12 mouse cellular contexts compared by ENCODE assay signal in the genomic region with DNA sequence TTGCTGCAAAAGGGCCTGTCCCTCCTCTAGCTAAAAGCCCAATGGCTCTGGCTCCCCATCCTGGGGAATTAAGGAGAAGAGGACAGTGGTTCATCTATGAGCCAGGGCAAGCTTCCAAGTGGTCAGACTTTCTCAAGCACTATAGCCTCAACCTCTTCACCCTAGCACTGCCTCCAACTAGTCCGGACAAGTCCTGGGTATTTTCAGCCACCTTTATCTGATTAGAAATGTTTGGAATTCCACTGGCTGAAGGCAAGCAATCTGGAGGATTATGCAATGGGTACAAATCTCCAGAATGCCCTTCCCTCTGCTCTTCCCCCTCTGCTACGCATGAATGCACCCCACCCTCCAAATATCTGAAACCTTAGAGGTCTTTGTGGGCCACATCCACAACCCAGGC. TPM values are rescaled to one million over a fixed set of nuclear protein-coding genes. Genes with fewer than 3 reads are reported as not detected.
A peak's percentile ranks its signal among the peaks of the same experiment; 100 is the strongest.
DNase-seq lines count a peak whose midpoint lies in the region; ATAC-seq and TF ChIP-seq lines count a peak whose summit lies in the region.
"Had no signal": no experiment of that assay in that cellular context is flagged by ENCODE, and none has a peak within 500 bp of the region (broad histone marks: within the 10 kb centered on the region; RNA-seq: fewer than 3 reads in every experiment).

No protein-coding gene starts in this region.

- no peak for DNase-seq in layer of hippocampus, adult 2 months (ENCODE audit: low spot score in 2 of 2)
- no peak for DNase-seq in layer of hippocampus, adult 9-10 months (ENCODE audit: low spot score)
- peak; percentile 84 for DNase-seq in ZHBTc4 (ENCODE audit: low read depth, low spot score)
- DNase-seq in heart, postnatal 4 days, result peak; percentile 32
- peak; percentile 89 for DNase-seq in lung, postnatal 0 days (ENCODE audit: low spot score)
- DNase-seq in thymus, postnatal 25 days, result no peak
- DNase-seq in midbrain, postnatal 0 days (ENCODE audit: low spot score), result no peak

- H3K4me2 ChIP-seq in lung, postnatal 0 days (replicated peaks; ENCODE audit: low read depth, low read length), result no peak overlapping the region
- H3K4me2 ChIP-seq in forebrain, embryonic 13.5 days, result no peak overlapping the region
- no peak overlapping the region for H3K4me2 ChIP-seq in midbrain, postnatal 0 days (ENCODE audit: low read depth, low read length, poor library complexity, severe bottlenecking)
- H3K4me2 ChIP-seq: forebrain, embryonic 12.5 days had no signal

- no peak for TF ChIP-seq CTCF in layer of hippocampus, adult 2 months (conservative IDR thresholded peaks at IDR 0.05)
- no peak for TF ChIP-seq CTCF in lung, postnatal 0 days (IDR thresholded peaks at IDR 0.05)
- TF ChIP-seq CTCF in midbrain, postnatal 0 days (IDR thresholded peaks at IDR 0.05), result no peak

- WGBS in lung, postnatal 0 days, result 32% methylated on average over 2 of the region's 2 CpGs
- 82% methylated on average over 2 of the region's 2 CpGs for WGBS in forebrain, embryonic 13.5 days
- WGBS in midbrain, postnatal 0 days, result 70% methylated on average over 2 of the region's 2 CpGs

- H3K9ac ChIP-seq in lung, postnatal 0 days (replicated peaks; ENCODE audit: low read depth), result no peak overlapping the region
- no peak overlapping the region for H3K9ac ChIP-seq in forebrain, embryonic 13.5 days
- H3K9ac ChIP-seq in midbrain, postnatal 0 days (replicated peaks; ENCODE audit: low read length, poor library complexity, severe bottlenecking), result no peak overlapping the region
- H3K9ac ChIP-seq: forebrain, embryonic 12.5 days had no signal

- no peak overlapping the region for H3K4me3 ChIP-seq in layer of hippocampus, adult 2 months
- H3K4me3 ChIP-seq in lung, postnatal 0 days (ENCODE audit: low read depth, low read length), result no peak overlapping the region
- H3K4me3 ChIP-seq in forebrain, embryonic 13.5 days, result no peak overlapping the region
- H3K4me3 ChIP-seq in midbrain, postnatal 0 days (ENCODE audit: low read depth, low read length), result no peak overlapping the region
- H3K4me3 ChIP-seq: forebrain, embryonic 12.5 days had no signal

- peak; percentile 99 for TF ChIP-seq EP300 in lung, postnatal 0 days (IDR thresholded peaks at IDR 0.05)

- peaks cover 57% of the 10 kb centered on the region for H3K4me1 ChIP-seq in lung, postnatal 0 days (ENCODE audit: insufficient read depth, low read depth, low read length)
- peaks cover 13% of the 10 kb centered on the region for H3K4me1 ChIP-seq in forebrain, embryonic 13.5 days
- H3K4me1 ChIP-seq in midbrain, postnatal 0 days (ENCODE audit: insufficient read depth, low read length), result peaks cover 4% of the 10 kb centered on the region; the same call in 1 of the 2 replicates

- H3K36me3 ChIP-seq in lung, postnatal 0 days (ENCODE audit: insufficient read depth, low read length), result no peaks in the 10 kb centered on the region
- peaks cover 7% of the 10 kb centered on the region for H3K36me3 ChIP-seq in forebrain, embryonic 13.5 days (ENCODE audit: poor library complexity, severe bottlenecking)
- H3K36me3 ChIP-seq in midbrain, postnatal 0 days (ENCODE audit: insufficient read depth, low read length), result no peaks in the 10 kb centered on the region

- no peaks in the 10 kb centered on the region for H3K9me3 ChIP-seq in lung, postnatal 0 days (ENCODE audit: low read length)
- no peaks in the 10 kb centered on the region for H3K9me3 ChIP-seq in forebrain, embryonic 13.5 days (replicated peaks)
- H3K9me3 ChIP-seq in midbrain, postnatal 0 days (ENCODE audit: low read length), result no peaks in the 10 kb centered on the region
- H3K9me3 ChIP-seq: forebrain, embryonic 12.5 days; G1E had no signal

- H3K27ac ChIP-seq in layer of hippocampus, adult 2 months, result peak overlapping the region; percentile 84
- H3K27ac ChIP-seq in lung, postnatal 0 days (ENCODE audit: low read length), result peak overlapping the region; percentile 98
- no peak overlapping the region for H3K27ac ChIP-seq in forebrain, embryonic 13.5 days
- H3K27ac ChIP-seq in midbrain, postnatal 0 days (ENCODE audit: low read depth, low read length), result no peak overlapping the region
- H3K27ac ChIP-seq: forebrain, embryonic 12.5 days had no signal

- ATAC-seq in lung, postnatal 0 days, result peak; percentile 76
- ATAC-seq in forebrain, embryonic 13.5 days, result no peak
- no peak for ATAC-seq in midbrain, postnatal 0 days (ENCODE audit: low FRiP score)
- ATAC-seq: intestine, postnatal 0 days had no signal

- no peaks in the 10 kb centered on the region for H3K27me3 ChIP-seq in lung, postnatal 0 days (replicated peaks; ENCODE audit: insufficient read depth, low read length)
- no peaks in the 10 kb centered on the region for H3K27me3 ChIP-seq in forebrain, embryonic 13.5 days
- H3K27me3 ChIP-seq in midbrain, postnatal 0 days (ENCODE audit: insufficient read depth, low read length), result no peaks in the 10 kb centered on the region
- H3K27me3 ChIP-seq: forebrain, embryonic 12.5 days had no signal

RNA-seq across cellular contexts. Expression of a gene that starts 38.5 kb away (rescaled TPM):
- 1 to 10 TPM; 1.4 to 1.6 TPM for total RNA-seq in layer of hippocampus, adult 2 months (2021)
- total RNA-seq in heart, postnatal 4 days (2021), result 10 to 100 TPM; 13.7 to 15.1 TPM
- 204 and 228 TPM in 2 replicates for polyA plus RNA-seq in lung, postnatal 0 days (2015; fragmentation: Nextera tagmentation; extraction: Ambion mirVana)
- 4.4 and 4.8 TPM in 2 replicates for polyA plus RNA-seq in forebrain, embryonic 13.5 days (2015; fragmentation: Nextera tagmentation; extraction: Ambion mirVana)
- total RNA-seq in midbrain, postnatal 0 days (2014; rRNA removed), result 2.0 and 6.8 TPM in 2 replicates
- polyA plus RNA-seq in midbrain, postnatal 0 days (2015; fragmentation: Nextera tagmentation; extraction: Ambion mirVana), result 3.3 and 4.5 TPM in 2 replicates
- total RNA-seq: megakaryocyte-erythroid progenitor cell, adult 5-6 weeks had no signal
- polyA plus RNA-seq: G1E had no signal

RNA-seq across cellular contexts. Expression of a gene that starts 39.1 kb away (rescaled TPM):
- 100 to 1,000 TPM; 129 to 134 TPM for total RNA-seq in layer of hippocampus, adult 2 months (2021)
- total RNA-seq in heart, postnatal 4 days (2021), result 10 to 100 TPM; 39.0 to 45.0 TPM
- 100 and 103 TPM in 2 replicates for polyA plus RNA-seq in lung, postnatal 0 days (2015; fragmentation: Nextera tagmentation; extraction: Ambion mirVana)
- polyA plus RNA-seq in forebrain, embryonic 13.5 days (2015; fragmentation: Nextera tagmentation; extraction: Ambion mirVana), result 155 and 164 TPM in 2 replicates
- total RNA-seq in midbrain, postnatal 0 days (2014; rRNA removed), result 124 and 133 TPM in 2 replicates
- polyA plus RNA-seq in midbrain, postnatal 0 days (2015; fragmentation: Nextera tagmentation; extraction: Ambion mirVana), result 150 and 158 TPM in 2 replicates

RNA-seq across cellular contexts. Expression of a gene that starts 55.3 kb away (rescaled TPM):
- total RNA-seq in layer of hippocampus, adult 2 months (2021), result 1 to 10 TPM; 2.0 to 2.2 TPM
- 10 to 100 TPM; 42.4 to 51.9 TPM for total RNA-seq in heart, postnatal 4 days (2021)
- polyA plus RNA-seq in lung, postnatal 0 days (2015; fragmentation: Nextera tagmentation; extraction: Ambion mirVana), result 3.1 and 5.7 TPM in 2 replicates
- 102 and 103 TPM in 2 replicates for polyA plus RNA-seq in forebrain, embryonic 13.5 days (2015; fragmentation: Nextera tagmentation; extraction: Ambion mirVana)
- 4.2 and 4.7 TPM in 2 replicates for total RNA-seq in midbrain, postnatal 0 days (2014; rRNA removed)
- 4.6 and 4.8 TPM in 2 replicates for polyA plus RNA-seq in midbrain, postnatal 0 days (2015; fragmentation: Nextera tagmentation; extraction: Ambion mirVana)

RNA-seq across cellular contexts. Expression of a gene that starts 56.4 kb away (rescaled TPM):
- total RNA-seq in layer of hippocampus, adult 2 months (2021), result 10 to 100 TPM; 23.5 to 25.4 TPM
- total RNA-seq in heart, postnatal 4 days (2021), result 10 to 100 TPM; 71.8 to 76.6 TPM
- polyA plus RNA-seq in lung, postnatal 0 days (2015; fragmentation: Nextera tagmentation; extraction: Ambion mirVana), result 214 and 218 TPM in 2 replicates
- 25.8 and 26.1 TPM in 2 replicates for polyA plus RNA-seq in forebrain, embryonic 13.5 days (2015; fragmentation: Nextera tagmentation; extraction: Ambion mirVana)
- 69.6 and 71.7 TPM in 2 replicates for total RNA-seq in midbrain, postnatal 0 days (2014; rRNA removed)
- polyA plus RNA-seq in midbrain, postnatal 0 days (2015; fragmentation: Nextera tagmentation; extraction: Ambion mirVana), result 52.6 and 58.3 TPM in 2 replicates
- total RNA-seq: megakaryocyte-erythroid progenitor cell, adult 5-6 weeks had no signal

Comparison
In these comparisons a context has a peak if more than half of its experiments do, and no peak if none do; other contexts are left out.
1. DNase-seq: peak in ZHBTc4 (single experiment), heart, postnatal 4 days (single experiment) and lung, postnatal 0 days (single experiment); none in layer of hippocampus, adult 2 months (0 of 2), layer of hippocampus, adult 9-10 months (single experiment), thymus, postnatal 25 days (single experiment) and midbrain, postnatal 0 days (single experiment).
2. H3K27ac ChIP-seq: peak in layer of hippocampus, adult 2 months (single experiment) and lung, postnatal 0 days (single experiment); none in forebrain, embryonic 13.5 days (single experiment) and midbrain, postnatal 0 days (single experiment).